Mouse (Mus musculus): ENCODE measurements around the gene Myo15b.

Gene Myo15b

DNA sequence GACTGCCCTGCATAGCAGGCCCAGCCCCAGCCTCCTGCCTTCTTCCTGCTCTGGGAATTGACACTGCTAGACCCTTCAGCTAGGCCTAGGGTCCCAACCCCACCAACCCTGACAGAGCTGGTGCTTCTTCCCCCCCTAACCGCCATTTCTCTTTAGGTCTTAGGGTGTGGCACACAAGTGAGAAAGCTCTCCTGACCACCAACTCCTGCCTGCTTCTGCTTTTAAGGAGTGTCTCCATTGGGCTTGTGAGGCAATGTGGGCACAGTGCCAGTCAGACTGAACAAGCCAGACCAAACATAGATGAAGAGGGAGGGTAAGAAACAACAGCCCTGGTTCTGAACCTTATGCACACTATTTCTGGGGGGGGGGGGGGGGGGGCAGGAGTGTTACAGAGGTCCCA is 44.6 kb downstream of the Myo15b start:
- peak; percentile 52 to 74 for DNase-seq (ENCODE audit: low spot score in 2 of 2)

DNA sequence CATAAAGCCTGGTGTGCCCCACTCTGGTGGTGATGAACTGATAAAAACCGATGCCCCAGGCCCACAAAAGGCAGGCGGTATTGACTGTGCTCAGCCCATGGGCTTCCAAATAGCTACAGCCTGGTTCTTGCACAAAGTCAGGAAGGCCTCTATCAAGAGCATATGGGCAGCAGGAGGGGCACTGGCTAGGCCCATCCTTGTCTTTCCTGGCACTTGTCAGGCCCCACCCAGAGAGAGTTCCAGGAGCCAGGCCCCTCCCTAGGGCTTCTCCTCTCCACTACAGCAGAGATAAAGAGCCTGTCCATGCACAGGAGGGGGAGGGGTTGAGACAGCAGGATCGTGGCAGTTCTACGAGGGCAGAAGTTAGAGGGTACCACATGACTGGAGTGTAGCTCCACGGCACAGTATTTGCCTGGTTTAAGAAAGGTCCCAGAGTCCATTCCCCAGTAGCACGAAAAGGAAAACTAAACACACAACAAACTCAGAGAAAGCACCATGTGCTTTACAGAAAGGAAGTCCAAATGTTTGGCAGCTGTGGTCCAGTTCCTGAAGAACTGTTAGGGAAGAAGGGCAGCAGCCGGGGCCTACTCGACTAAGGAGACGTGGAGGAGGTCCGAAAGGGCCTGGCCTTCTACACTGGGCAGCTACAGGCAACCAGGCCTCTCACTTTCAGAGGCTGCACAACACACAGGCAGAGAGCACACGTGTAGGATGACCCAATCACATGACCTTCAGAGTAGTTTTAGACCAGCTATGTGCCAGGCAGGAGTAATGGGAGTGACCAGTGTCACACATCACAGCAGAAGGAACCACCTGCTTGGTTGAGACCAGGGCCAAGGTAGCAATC is 45.4 kb downstream of the Myo15b start:
- DNase-seq (ENCODE audit: low spot score in 2 of 2) = peak; percentile 67 to 82

DNA sequence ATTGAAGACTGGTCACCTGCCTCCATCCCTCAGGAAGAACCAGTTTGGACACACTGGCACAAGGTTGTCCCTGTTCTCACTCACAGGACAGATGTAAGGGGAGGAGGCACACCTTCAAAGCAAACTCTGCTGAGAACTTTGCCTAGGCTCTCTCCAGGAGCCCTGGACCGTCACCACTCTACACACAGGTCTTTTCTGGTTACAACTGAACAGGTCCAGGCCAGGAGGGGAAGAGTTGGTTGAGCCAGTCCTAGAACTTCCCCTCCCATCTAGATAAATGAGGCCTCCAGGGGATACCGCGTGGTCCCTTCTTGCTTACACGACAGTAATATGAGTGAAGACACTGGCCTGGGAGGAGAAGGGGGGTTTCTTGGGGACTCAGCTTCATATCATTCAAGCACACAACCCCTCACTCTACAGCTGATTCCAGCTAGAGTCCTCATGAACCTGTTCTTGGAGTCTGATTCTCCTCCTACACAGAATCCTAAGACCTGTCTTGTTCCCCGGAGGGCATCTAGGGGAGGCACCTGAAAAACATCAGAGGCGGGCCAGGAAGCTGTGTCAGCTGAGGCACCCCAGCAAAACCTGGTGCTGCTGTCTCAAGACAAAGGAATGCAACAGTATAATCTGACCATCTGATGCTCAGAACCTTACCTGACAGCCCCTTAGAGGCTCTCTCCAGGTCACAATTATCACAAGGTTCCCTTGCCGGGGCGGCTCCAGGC is 46.2 kb downstream of the Myo15b start:
- DNase-seq (ENCODE audit: low spot score in 2 of 2) = peak in 1 of 2 experiments; percentile 14

DNA sequence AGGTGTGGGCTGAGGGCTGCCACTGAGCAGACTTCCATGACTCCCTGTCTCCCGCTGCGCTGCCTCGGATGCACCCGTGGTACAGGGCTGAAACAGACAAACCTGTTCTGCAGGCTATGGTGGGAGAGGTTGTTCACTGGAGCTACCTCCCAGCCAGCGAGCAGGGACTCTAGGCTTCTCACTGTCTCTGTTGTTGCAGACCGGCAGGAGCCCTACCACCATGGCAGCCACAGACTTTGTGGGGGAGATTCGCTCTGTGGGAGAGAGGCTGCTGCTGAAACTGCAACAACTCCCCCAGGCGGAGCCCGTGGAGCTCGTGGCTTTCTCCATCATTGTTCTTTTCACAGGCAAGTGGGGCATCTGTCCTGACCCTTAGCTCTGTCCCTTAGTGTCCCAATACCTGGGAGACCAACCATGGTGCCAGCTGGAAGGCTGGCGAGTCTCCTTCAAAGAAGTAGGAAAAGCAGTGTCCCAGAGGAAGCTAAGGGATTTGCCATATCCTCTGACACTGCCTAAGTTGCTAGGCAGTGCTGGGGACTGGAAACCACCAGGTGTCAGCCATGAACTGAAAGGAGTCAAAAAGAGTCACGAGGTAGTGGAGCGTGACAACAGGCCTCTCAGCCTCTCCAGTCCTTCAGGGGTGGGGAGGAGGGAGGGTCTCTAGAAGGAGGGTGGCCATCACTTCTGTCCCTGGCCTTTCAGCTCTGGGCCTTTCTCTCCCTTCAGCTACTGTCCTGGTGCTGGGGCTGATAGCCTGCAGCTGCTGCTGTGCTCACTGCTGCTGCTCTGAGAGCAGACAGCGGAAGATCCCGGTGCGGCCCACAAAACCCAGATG is 47.0 kb downstream of the Myo15b start:
- DNase-seq (ENCODE audit: low spot score in 2 of 2) = no peak

DNA sequence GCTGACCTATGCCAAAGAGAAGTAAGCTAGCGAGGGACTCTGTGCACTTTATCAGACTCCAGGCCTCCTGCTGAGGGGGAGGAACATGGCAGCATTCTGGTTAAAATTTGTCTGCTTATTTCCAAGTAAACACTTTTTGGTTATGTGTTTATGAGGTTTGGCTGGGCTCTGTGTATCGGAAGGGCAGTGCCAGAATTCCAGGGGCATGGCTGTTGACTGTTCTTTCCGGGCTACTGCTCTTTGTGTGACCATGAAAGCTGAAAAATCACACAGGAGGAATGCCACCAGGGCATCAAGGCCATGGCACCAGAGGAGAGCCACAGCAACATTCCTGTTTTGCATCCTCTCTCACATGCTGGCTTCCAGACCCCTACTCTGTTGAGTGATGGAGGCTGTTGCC is 47.9 kb downstream of the Myo15b start:
- no peak for DNase-seq (ENCODE audit: low spot score in 2 of 2)

DNA sequence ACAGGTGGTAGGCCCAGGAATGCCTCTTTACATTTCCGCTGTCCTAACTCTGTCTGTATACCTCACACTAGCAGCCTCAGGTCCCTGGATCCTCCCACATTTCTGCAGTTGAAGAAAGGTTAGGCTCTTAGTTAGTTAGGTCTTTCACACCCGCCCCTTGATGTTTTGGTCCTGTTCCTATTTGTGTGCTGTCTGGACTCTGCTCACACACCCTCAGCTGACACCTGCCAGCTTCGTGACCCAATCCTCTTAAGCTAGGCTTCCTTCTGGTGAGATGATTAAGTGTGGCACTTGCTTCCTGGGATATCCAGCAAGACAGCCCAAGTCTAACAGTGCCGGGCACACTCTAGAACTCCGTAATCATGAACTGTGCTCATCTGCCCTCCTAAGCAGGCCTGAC is 48.3 kb downstream of the Myo15b start:
- DNase-seq (ENCODE audit: low spot score in 2 of 2) = no peak

DNA sequence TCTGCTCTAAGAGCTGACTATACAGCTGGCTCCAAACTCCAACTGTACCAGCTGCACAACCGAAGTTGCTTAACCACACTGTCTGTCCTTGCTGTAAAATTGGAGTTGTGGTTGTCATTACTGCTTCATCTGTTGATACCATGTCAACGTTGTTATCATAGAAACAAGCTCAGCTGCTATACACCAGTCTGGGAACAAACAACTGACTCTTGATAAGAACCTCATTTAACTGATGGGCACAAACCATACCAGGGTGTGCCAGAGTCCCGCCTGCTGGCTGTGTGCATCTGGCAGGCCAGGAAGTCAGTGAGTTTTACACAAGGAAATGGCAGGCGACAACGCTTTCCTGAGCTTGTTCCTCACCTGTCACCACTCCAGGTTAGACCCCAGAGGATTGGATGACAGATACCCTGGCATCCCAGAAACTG is 52.9 kb downstream of the Myo15b start:
- peak; percentile 32 to 53 for DNase-seq (ENCODE audit: low spot score in 2 of 2)

DNA sequence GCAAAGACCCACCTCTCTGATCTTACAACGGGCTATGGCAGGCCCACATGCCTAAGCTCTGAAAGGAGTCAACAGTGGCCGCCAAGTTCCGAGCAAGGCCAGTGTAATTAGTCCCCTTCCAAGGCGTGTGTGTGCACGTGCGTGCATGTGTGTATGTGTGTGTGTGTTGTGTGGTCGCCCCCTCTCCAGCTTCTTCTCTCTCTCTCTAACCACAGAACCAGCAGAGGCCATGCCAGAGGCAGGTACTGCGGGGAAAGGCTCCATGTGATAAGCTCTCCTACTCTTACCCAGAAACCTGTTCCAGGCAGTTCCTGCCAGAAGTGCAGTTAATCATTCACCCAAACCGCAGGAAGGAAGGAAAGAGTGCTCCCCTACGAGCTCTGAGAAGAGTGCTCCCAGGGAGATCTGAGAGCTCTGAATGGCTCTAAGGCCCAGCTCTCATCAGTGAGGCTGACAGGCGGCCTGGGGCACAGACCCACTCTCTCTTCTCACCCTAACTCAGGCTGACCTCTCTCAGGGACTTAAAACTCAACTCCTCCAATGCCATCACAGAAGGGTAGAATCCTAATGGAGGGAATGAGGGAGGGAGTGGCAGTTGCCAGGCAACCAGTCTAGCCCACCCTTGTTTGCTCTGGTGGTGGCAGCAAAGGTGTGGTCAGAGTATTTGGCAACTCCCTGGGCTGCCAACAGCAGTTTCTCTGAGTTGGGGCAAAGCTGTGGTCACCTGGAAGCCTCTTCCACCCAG is 53.6 kb downstream of the Myo15b start, which contains the start of gene Smim6:
Gene Smim6, plus strand, starts transcription at position 386 of the 745 bp plus-strand sequence.
- no peak for DNase-seq (ENCODE audit: low spot score in 2 of 2)

DNA sequence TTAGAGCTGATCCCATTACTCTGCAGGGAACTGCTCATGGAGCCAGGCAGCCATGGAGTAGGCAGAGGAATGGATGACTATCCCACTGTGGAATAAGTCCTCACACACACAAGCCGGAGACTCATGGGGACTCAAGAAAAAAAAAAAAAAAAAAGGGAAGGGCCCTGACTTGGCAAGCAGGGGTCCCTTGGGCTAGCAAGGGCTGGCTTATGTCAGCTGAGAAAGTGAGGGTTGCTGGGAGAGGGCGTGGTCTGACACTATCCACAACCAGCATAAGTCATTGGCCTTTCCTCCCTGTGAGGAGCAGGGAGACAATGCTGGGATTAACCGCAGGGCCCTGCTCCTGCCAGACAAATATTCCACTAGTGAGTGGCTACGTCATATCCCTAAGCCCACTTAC is 58.4 kb downstream of the Myo15b start:
- DNase-seq (ENCODE audit: low spot score in 2 of 2) = no peak

DNA sequence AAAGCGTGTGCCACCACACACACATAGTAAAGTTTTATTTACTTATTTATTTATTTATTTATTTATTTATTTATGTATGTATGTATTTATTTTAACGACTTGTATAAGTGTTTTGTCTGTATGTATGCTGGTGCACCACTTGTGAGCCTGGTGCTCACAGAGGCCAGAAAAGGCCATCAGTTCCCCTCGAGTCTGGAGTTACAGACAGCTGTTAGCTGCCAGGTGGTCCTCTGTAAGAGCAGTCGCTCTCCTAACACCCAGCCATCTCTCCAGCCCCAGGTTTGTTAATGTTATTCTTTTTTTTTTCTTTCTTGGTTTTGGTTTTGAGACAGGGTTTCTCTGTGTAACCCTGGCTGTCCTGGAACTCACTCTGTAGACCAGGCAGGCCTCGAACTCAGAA is 60.4 kb downstream of the Myo15b start:
- DNase-seq (ENCODE audit: low spot score in 2 of 2) = no peak

- DNase-seq (ENCODE audit: low spot score in 2 of 2) = no peak
Measured at GRCm38 (mm10) chr11:115919073-115919472, 60.9 kb downstream of the Myo15b start.

- peak in 1 of 2 experiments; percentile 64 for DNase-seq (ENCODE audit: low spot score in 2 of 2)
Measured at GRCm38 (mm10) chr11:115920110-115920818, 62.1 kb downstream of the Myo15b start.

GRCm38 (mm10) chr11:115921986-115922385 is 63.8 kb downstream of the Myo15b start:
- no peak for DNase-seq (ENCODE audit: low spot score in 2 of 2)

- peak; percentile 66 to 68 for DNase-seq (ENCODE audit: low spot score in 2 of 2)
Measured at GRCm38 (mm10) chr11:115929031-115929430, 70.8 kb downstream of the Myo15b start.

- peak; percentile 58 to 71 for DNase-seq (ENCODE audit: low spot score in 2 of 2)
Measured at GRCm38 (mm10) chr11:115929818-115930217, 71.6 kb downstream of the Myo15b start.

DNA sequence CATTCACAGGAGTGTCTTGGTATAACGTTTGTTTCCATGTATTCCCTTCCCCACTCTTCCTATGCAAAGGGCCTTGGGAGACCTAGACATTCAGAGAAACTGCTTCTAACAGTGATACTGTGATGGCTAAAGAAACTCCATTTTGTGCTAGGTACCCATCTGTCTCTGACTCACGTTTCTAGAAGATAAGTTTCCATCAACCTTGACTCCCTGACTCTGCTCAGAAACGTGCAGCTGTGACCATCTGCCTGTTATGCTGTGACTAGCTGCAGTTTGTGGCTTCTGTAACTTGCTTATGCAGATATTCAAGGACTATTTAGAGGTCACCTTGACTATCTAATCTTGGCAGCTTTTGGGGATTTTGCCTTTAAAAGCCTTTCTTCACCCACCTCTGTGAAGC is 73.0 kb downstream of the Myo15b start:
- DNase-seq (ENCODE audit: low spot score in 2 of 2) = no peak

DNA sequence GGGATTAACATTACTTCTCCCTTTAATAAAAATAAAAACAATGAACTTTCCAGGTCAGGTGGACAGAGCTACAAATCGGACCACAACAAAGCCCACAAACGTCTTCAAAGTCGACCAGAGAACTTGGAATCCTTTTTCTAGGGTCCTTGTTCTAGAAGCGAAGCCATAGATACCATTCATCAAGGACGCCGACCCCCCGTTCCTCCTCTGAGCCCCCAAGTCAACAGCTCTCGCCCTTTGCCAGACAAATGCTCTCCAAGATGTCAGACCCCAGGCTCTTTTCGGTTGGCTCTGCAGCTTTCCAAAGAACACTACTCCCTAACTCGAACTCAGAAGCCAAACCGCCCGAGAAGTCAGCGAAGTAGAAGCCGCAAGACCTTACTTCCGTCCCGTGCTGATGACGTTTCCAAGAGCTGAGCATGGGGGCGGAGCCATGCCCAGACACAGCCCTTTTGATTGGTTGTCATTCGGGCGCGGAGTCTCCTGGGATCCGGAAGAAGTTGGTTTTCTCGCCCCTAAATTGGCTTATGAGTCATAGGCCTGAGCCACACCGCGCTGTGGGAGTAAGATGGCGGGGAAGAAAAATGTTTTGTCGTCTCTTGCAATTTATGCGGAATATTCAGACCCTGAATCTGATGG is 75.0 kb downstream of the Myo15b start, which contains the start of the genes Sap30bp and Recql5:
Gene Sap30bp, plus strand, starts transcription at position 175 of the 639 bp plus-strand sequence.
Gene Recql5, minus strand, starts transcription at position 370 of the 639 bp plus-strand sequence.
- peak; percentile 95 to 97 for DNase-seq (ENCODE audit: low spot score in 2 of 2)

DNA sequence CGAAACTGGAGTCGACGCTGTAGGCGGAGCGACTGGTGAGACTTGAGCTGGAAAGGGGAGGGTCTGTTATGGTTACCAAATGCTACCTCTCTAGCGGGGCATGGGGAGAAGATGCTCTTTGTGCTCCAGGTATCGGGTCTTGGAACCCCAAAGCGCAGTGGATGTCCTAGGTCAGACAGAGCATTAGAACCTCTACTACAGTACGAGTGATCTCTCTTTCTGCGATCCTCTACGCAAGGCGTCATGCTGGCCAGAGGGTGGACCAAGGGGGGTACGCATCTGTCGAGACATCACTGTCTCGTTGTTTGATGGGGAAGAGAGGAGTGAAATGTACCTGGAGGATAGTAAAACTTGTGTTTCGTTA is 75.5 kb downstream of the Myo15b start:
- DNase-seq (ENCODE audit: low spot score in 2 of 2) = no peak

DNA sequence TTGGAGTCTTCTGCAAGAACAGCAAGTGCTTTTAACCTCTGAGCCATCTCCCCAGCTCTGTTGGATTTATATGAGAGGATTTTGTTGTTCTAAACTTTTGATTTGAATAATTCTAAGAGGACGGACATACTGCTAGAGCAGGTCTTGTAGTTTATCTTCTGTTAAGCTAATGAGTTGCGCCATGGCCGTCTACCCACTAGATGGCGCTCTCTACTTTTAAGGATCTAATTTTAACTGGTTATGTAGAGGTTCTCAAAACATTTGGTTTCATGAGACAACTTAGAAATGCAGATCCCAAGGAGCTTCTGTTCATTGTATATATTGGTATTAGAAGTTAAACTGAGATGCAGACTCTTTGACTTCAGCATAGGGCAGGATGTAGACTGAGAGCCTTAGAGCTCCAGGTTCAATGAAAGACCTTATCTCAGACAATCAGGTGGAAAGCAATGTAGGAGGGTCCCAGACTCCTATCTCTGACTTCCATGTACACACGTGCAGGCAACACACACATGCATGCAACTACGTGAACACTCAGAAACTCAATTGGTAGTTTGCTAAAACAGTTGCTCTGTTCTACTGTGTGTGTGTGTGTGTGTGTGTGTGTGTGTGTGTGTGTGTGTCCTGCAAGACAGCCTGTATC is 81.6 kb downstream of the Myo15b start:
- peak; percentile 37 to 67 for DNase-seq (ENCODE audit: low spot score in 2 of 2)

All from spleen, postnatal 36 days (tissue).